Mouse (Mus musculus) thymus, adult 2 months (tissue): Measurements from ENCODE around the gene Slc9a2. TPM values are rescaled to one million over a fixed set of nuclear protein-coding genes. Genes with fewer than 3 reads are reported as not detected.

Experiments used
- DNase-seq: peaks from one replicate; pipeline ENCODE4 v3.0.0; 2021
- H3K27ac ChIP-seq: fragments of 200-500 bp; 2 replicates; pipeline ENCODE4 v1.5.1; 2012; ENCODE audit warnings: low read length, control low read depth; ENCODE audit not compliant: control insufficient read depth, insufficient read depth
- H3K27me3 ChIP-seq: fragments of 200-500 bp; 2 replicates; pipeline ENCODE4 v1.6.1; 2012; ENCODE audit warnings: mild to moderate bottlenecking, low read length, moderate library complexity, mixed read lengths; ENCODE audit not compliant: control insufficient read depth, insufficient read depth
- H3K36me3 ChIP-seq: fragments of 200-500 bp; 2 replicates; pipeline ENCODE4 v1.6.1; 2012; ENCODE audit warnings: mild to moderate bottlenecking, low read length, moderate library complexity; ENCODE audit not compliant: control insufficient read depth, insufficient read depth
- H3K4me1 ChIP-seq: fragments of 200-500 bp; replicated peaks from 2 replicates; pipeline ENCODE4 v1.6.1; 2012; ENCODE audit warnings: low read length; ENCODE audit not compliant: control insufficient read depth, insufficient read depth
- H3K4me3 ChIP-seq: fragments of 200-500 bp; 2 replicates; pipeline ENCODE4 v1.5.1; 2012; ENCODE audit warnings: mild to moderate bottlenecking, low read length, control low read depth, moderate library complexity; ENCODE audit not compliant: control insufficient read depth, insufficient read depth
- CTCF ChIP-seq: fragments of 200-500 bp; IDR thresholded peaks from 2 replicates; pipeline ENCODE4 v1.5.1; 2012; ENCODE audit warnings: mild to moderate bottlenecking, control low read depth, low read length, moderate library complexity, borderline replicate concordance; ENCODE audit not compliant: control insufficient read depth, poor library complexity, insufficient read depth; ENCODE audit errors: extremely low read depth
- POLR2A ChIP-seq: fragments of 200-500 bp; IDR thresholded peaks from 2 replicates; pipeline ENCODE4 v1.6.1; 2012; ENCODE audit warnings: mild to moderate bottlenecking, low read length, control low read depth, moderate library complexity; ENCODE audit not compliant: control insufficient read depth, poor library complexity, insufficient read depth; ENCODE audit errors: extremely low read depth
- WGBS: fragments of 180-500 bp; shearing (Covaris S2); methylation state at CpG from one replicate; pipeline ENCODE4 v1.1.7; 2018; 5-methylcytosine and 5-hydroxymethylcytosine counted together
- polyA plus RNA-seq: library from polyadenylated mRNA; depleted of rRNA; stranded (reverse); fragments of >200 nt; gene quantifications from 2 replicates; pipeline ENCODE4 v1.2.3, GENCODE M21; 2012

Slc9a2 gene
- polyA plus RNA-seq, 1 experiment = 7.8 TPM

DNA sequence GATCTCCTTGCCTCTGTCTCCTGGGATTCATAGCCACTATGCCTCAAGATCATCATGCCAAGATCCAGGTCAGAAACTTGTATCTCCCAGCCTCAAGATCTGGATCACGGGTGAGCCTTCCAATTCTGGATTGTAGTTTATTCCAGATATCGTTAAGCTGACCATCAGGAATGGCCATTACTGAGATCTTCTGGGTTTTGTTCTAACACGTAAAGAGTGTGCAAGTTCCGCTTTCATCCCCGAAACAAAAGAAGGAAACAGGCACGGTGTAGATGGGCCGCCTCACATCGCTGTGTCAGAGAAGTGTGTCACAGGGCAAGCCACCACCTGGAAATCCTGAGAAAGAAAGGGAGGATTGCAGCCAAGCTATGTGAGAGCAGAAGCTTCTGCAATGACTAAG, 118.7 kb downstream of the Slc9a2 start:
- Histone ChIP-seq H3K4me1 (no peaks in the 10 kb centered on the region), H3K27me3 (no peaks in the 10 kb centered on the region), H3K36me3 (no peaks in the 10 kb centered on the region), H3K27ac (no peak overlapping the region), H3K4me3 (no peak overlapping the region)
- DNase-seq = no peak
- 89% methylated on average over 8 of the region's 8 CpGs for WGBS
- TF ChIP-seq CTCF (no peak), POLR2A (no peak)

GRCm38 (mm10) chr1:40800908-40801307, 120.5 kb downstream of the Slc9a2 start:
- WGBS = 58% methylated on average over 5 of the region's 5 CpGs

DNA sequence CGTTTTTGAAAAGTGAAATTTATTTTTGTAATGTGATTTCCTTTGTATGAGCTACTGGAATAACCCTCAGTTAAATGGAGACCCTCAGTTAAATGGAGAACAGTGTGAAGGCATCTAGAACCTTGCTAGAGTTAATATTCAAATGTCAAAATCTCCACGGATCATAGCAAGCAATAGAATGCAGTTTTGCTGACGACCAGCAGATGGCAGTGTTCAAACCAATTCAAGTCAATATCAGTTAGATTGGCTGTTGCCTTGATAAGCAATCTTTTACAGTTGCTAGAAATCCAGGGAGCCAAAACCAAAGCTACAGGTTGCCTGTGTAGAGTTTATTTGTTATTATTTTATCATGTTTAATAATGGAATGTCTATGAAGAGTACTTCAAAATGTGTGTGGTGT, 122.4 kb downstream of the Slc9a2 start:
- WGBS = 24% methylated on average over 3 of the region's 3 CpGs
- Histone ChIP-seq H3K27ac (no peak overlapping the region), H3K36me3 (no peaks in the 10 kb centered on the region), H3K27me3 (no peaks in the 10 kb centered on the region), H3K4me1 (no peaks in the 10 kb centered on the region), H3K4me3 (no peak overlapping the region)
- DNase-seq = peak; percentile 32
- TF ChIP-seq CTCF (no peak), POLR2A (no peak)

More at GRCm38 (mm10) chr1:40800908-40801307, 120.5 kb downstream of the Slc9a2 start:
- TF ChIP-seq CTCF = no peak
- no peak for TF ChIP-seq POLR2A
- no peak for DNase-seq
- no peaks in the 10 kb centered on the region for H3K4me1 ChIP-seq
- H3K36me3 ChIP-seq = no peaks in the 10 kb centered on the region
- H3K27ac ChIP-seq = no peak overlapping the region
- no peak overlapping the region for H3K4me3 ChIP-seq
- no peaks in the 10 kb centered on the region for H3K27me3 ChIP-seq

DNA sequence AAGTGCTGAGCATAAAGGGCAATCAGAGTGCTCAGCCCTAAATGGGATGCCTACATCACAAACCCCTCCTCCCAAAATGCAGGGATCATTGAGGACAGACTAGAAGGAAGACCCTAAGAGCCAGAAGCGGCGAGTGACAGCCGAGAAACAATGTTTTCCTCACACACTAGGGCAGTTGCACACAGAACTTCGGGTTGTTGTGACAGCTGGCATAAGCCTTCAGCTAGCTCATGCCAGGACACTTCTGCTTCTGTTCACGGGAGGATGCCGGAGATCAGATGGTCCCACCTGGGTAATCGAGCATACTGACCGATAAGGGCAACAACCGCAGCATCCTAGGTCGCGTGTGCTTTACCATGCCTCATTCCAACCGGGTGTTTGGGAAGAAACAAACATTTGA, 123.7 kb downstream of the Slc9a2 start:
- Histone ChIP-seq H3K27ac (no peak overlapping the region), H3K36me3 (no peaks in the 10 kb centered on the region), H3K4me3 (no peak overlapping the region), H3K27me3 (no peaks in the 10 kb centered on the region), H3K4me1 (no peaks in the 10 kb centered on the region)
- no peak for DNase-seq
- 91% methylated on average over 12 of the region's 12 CpGs for WGBS
- TF ChIP-seq POLR2A = no peak
- no peak for TF ChIP-seq CTCF

DNA sequence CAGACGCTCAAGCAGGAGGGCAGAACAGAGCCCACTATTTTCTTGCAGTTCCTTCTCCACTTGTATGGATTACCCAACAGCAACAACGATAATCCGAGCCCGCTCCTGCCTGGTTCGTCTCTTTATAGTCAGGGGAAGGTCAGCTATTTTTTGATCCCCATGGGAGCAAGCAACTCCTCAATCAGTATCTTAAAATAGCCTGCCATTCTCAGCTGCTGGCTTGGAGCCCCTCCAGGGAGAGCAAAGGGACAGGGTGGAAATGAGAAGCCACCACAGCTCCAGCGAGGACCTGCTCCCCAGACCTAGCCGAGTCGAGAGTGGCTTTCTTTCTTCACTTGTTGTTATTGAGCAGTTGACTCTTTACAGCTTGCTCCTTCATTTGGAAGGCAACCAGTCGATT, 125.0 kb downstream of the Slc9a2 start, which contains the start of gene Tmem182:
Tmem182 (plus strand) TSS at position 251 of the 400 bp plus-strand sequence.
- Histone ChIP-seq H3K27ac (no peak within 1 kb of the TSS), H3K4me3 (no peak within 1 kb of the TSS), H3K27me3 (no peaks in the 10 kb centered on the region), H3K36me3 (no peaks in the 10 kb centered on the region), H3K4me1 (no peaks in the 10 kb centered on the region)
- no peak for TF ChIP-seq POLR2A
- no peak for TF ChIP-seq CTCF
- 84% methylated on average over 9 of the region's 9 CpGs for WGBS
- no peak for DNase-seq

DNA sequence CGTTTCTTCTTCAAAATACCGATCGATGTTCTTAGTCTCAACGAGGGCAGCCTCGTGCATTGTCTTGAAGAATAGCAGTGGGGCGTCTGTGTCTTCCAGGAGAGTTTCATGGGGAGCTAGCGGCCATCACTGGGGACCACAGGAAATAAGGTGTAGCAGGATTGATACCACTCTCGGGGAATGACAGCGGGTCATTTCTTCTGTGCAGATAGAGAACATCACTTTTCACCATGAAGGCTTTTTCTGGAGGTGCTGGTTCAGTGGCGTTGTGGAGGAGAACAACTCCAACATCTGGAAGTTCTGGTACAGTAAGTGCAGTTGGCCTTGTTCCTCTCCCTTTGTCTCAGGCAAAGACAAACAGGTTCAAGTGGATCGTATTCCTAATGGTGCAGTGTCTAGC, 125.5 kb downstream of the Slc9a2 start:
- no peak overlapping the region for H3K4me3 ChIP-seq
- TF ChIP-seq CTCF (no peak), POLR2A (no peak)
- H3K36me3 ChIP-seq = no peaks in the 10 kb centered on the region
- no peak overlapping the region for H3K27ac ChIP-seq
- H3K27me3 ChIP-seq = no peaks in the 10 kb centered on the region
- no peak for DNase-seq
- 93% methylated on average over 11 of the region's 11 CpGs for WGBS
- no peaks in the 10 kb centered on the region for H3K4me1 ChIP-seq

DNA sequence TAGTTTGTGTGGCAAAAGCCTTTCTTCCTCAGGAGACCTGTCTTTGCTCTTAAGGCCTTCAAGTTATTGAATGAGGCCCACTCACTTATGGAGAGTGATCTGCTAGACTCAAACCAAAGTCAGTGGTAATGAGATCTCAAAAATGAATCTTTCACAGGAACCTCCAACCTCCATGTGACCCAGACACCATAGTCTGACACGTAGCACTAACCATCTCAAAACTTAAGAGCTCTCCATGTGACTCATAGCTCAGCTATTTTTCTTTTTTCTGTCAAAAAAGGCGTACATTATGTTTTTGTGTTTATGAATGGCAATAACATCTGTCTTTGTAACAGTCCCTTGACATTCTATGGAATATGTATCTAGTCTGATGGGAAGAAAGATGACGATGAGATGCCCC, 128.3 kb downstream of the Slc9a2 start:
- WGBS = 90% methylated on average over 3 of the region's 3 CpGs
- TF ChIP-seq CTCF = no peak
- TF ChIP-seq POLR2A = no peak
- Histone ChIP-seq H3K4me3 (no peak overlapping the region), H3K27me3 (no peaks in the 10 kb centered on the region), H3K4me1 (no peaks in the 10 kb centered on the region), H3K36me3 (no peaks in the 10 kb centered on the region), H3K27ac (no peak overlapping the region)
- no peak for DNase-seq
